Mouse (Mus musculus) testis, adult 2 months (tissue): ENCODE measurements around the gene B2m. TPM values are rescaled to one million over a fixed set of nuclear protein-coding genes. Genes with fewer than 3 reads are reported as not detected.
"Not testable (repeated sequence)": the region's sequence is repeated elsewhere in the genome, so short reads cannot be mapped to it uniquely, and the experiment has no call there.

Source experiments
- H3K27ac ChIP-seq: fragments of 200-500 bp; 2 replicates; pipeline ENCODE4 v1.5.1; 2012; ENCODE audit warnings: low read depth, low read length; ENCODE audit not compliant: control insufficient read depth, insufficient read depth
- H3K27me3 ChIP-seq: fragments of 200-500 bp; 2 replicates; pipeline ENCODE4 v1.6.1; 2012; ENCODE audit warnings: mild to moderate bottlenecking, low read length, moderate library complexity; ENCODE audit not compliant: control insufficient read depth, insufficient read depth
- H3K36me3 ChIP-seq: fragments of 200-500 bp; 2 replicates; pipeline ENCODE4 v1.6.1; 2012; ENCODE audit warnings: mild to moderate bottlenecking, low read length; ENCODE audit not compliant: control insufficient read depth, insufficient read depth
- H3K4me1 ChIP-seq: fragments of 200-500 bp; 2 replicates; pipeline ENCODE4 v1.6.1; 2012; ENCODE audit warnings: low read length; ENCODE audit not compliant: control insufficient read depth, insufficient read depth
- H3K4me3 ChIP-seq: fragments of 200-500 bp; 2 replicates; pipeline ENCODE4 v1.5.1; 2012; ENCODE audit warnings: low read depth, mild to moderate bottlenecking, low read length, moderate library complexity, mixed read lengths; ENCODE audit not compliant: control insufficient read depth
- CTCF ChIP-seq: fragments of 200-500 bp; IDR thresholded peaks from 2 replicates; pipeline ENCODE4 v1.5.1; 2012; ENCODE audit warnings: low read depth, mild to moderate bottlenecking, inconsistent platforms, low read length, moderate library complexity; ENCODE audit not compliant: control insufficient read depth, insufficient read depth, insufficient replicate concordance
- POLR2A ChIP-seq: fragments of 200-500 bp; IDR thresholded peaks from 2 replicates; pipeline ENCODE4 v1.6.1; 2012; ENCODE audit warnings: low read depth, mild to moderate bottlenecking, inconsistent platforms, low read length, moderate library complexity; ENCODE audit not compliant: control insufficient read depth
- polyA plus RNA-seq: library from polyadenylated mRNA; depleted of rRNA; stranded (reverse); fragments of >200 nt; gene quantifications from 2 replicates; pipeline ENCODE4 v1.2.3, GENCODE M21; 2012; rRNA removed

B2m gene
- polyA plus RNA-seq = 35.8 and 163 TPM in 2 replicates

- Histone ChIP-seq H3K4me1 (peaks cover 4% of the 10 kb centered on the region), H3K4me3 (peak within 1 kb of the TSS; percentile 95), H3K27me3 (no peaks in the 10 kb centered on the region), H3K36me3 (no peaks in the 10 kb centered on the region), H3K27ac (peak within 1 kb of the TSS; percentile 70)
- TF ChIP-seq POLR2A (peak; percentile 90), CTCF (no peak)
These were observed at the start of gene B2m for GRCm38 (mm10) chr2:122147508-122148241. B2m (plus strand) TSS chr2:122147686.

GRCm38 (mm10) chr2:122097686-122098085, 49.8 kb upstream of the B2m start:
- not testable (repeated sequence) for H3K4me1 ChIP-seq, H3K27me3 ChIP-seq, H3K27ac ChIP-seq, H3K4me3 ChIP-seq, H3K36me3 ChIP-seq

- peaks cover 2% of the 10 kb centered on the region for H3K36me3 ChIP-seq
- no peak; the same call in 1 of the 2 replicates for TF ChIP-seq CTCF
These were observed 45.4 kb upstream of the B2m start for GRCm38 (mm10) chr2:122102070-122102469.

DNA sequence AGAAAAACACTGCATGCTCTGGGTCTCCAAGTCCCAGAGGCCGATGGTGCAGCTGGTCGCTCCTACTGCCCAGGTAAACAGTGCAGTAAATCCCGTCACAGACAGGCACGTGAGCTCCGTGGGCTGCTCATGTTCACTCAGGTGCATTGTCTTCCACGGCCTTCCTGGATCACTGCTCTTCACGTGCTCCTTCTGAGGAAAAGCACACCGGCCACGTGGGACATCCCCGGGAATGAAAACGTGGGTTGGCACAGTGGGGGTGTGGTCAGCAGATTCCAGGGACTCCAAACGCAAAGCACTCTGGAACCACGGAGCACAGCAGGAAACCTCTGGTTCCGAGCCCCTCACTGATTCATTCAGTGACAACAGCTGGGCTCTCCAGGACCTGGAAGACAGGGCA, 39.4 kb upstream of the B2m start:
- Histone ChIP-seq H3K27ac (no peak overlapping the region), H3K27me3 (no peaks in the 10 kb centered on the region), H3K36me3 (peaks cover 2% of the 10 kb centered on the region), H3K4me3 (no peak overlapping the region), H3K4me1 (no peaks in the 10 kb centered on the region)
- no peak for TF ChIP-seq POLR2A

More at GRCm38 (mm10) chr2:122102070-122102469, 45.4 kb upstream of the B2m start:
- Histone ChIP-seq H3K27me3 (no peaks in the 10 kb centered on the region), H3K4me3 (no peak overlapping the region), H3K27ac (no peak overlapping the region), H3K4me1 (no peaks in the 10 kb centered on the region)

DNA sequence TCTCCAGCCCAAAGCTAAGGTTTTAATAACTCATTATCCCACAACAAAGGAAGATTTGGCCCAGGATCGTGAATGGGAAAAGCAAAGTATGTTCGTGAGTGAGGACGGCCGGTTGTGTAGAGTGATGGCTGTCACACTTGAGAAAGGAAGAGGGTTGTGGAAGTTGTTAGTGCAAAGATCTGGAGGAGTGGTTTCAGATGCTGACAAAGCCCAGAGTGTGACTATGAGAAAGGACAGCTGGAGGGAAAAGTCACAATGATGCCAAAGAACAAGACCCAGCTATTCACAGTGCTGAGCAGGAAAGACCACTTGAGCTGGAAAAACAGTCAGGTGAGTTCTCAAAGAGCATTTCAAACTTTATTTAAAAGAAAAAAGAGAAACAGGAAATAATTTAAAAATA, 37.8 kb upstream of the B2m start:
- TF ChIP-seq POLR2A (no peak), CTCF (no peak)
- no peaks in the 10 kb centered on the region for H3K27me3 ChIP-seq
- H3K4me1 ChIP-seq = no peaks in the 10 kb centered on the region
- H3K36me3 ChIP-seq = peaks cover 1% of the 10 kb centered on the region; the same call in 1 of the 2 replicates
- H3K27ac ChIP-seq = no peak overlapping the region
- no peak overlapping the region for H3K4me3 ChIP-seq

DNA sequence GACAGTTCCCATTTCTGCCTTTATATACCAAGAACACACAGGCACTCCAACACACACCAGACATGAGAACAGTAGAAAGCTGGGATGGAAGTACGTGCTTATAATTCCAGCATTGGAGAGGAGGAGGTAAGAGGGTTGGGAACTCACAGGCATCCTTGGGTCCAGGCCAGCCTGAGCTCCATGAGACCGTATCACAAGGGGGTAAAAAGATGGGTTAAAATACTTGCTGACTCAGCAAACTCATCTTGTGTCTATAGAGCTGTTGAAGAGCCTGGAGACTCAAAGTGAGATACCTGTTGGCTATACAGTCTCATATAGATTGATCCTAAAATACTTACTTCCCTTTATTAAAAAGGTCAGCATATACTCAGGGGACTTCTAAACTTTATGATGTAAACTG, 30.6 kb upstream of the B2m start:
- no peak overlapping the region for H3K27ac ChIP-seq
- TF ChIP-seq CTCF (no peak), POLR2A (no peak)
- H3K36me3 ChIP-seq = no peaks in the 10 kb centered on the region
- no peaks in the 10 kb centered on the region for H3K27me3 ChIP-seq
- H3K4me1 ChIP-seq = peaks cover 3% of the 10 kb centered on the region; the same call in 1 of the 2 replicates
- no peak overlapping the region for H3K4me3 ChIP-seq

DNA sequence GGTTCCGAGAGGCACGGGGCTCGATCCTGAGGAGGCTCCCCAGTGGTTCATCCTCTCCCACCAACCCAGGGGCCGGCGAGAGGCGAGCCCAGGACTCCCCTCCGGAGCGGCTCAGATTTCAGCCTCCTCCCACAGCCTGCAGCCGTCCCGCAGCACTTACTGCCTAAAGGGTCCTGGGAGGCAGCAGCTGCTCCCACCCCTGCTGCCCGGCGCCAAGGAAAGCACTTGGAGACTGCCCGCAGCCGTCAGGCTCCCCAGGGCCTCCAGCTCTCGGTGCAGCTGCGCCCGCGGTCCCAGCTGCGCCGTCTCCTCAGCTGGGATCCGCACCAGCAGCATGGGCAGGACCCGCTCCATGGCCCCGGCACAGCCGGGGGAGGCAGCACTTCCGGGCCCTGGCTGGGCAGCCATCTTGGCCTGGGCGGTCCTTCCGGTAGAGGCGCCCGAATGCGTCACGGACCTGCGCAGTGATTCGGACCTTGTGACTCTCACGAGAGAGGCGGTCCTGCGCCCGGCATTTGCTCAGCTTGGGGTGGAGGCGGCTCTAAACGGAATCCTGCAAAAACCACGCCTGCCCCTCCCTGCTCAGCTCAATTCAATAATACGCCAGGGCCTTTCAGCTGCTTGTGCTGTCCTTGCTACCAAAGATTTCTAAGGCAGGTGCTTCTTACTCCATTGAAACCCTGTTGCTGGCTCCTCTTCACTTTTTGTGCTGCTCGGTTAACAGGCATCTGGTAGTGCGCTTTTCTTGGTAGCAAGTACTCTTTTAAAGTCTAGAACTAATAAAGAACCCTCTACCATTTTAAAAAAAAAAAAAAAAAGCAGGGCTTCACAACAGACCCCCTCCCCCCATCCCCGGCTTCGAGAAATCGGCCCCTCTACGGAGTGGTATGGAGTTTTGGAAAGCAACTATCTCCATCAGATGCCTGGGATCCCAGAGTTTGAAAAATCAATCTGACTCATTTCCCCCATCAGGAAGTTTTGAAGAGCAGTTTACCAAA, 29.2 kb upstream of the B2m start, which contains the start of gene Spg11:
Gene Spg11, minus strand, starts transcription at position 426 of the 998 bp plus-strand sequence.
- TF ChIP-seq CTCF = no peak
- peak; percentile 96 for TF ChIP-seq POLR2A
- H3K36me3 ChIP-seq = no peaks in the 10 kb centered on the region
- peak within 1 kb of the TSS; percentile 99 for H3K4me3 ChIP-seq
- peaks cover 3% of the 10 kb centered on the region; the same call in 1 of the 2 replicates for H3K4me1 ChIP-seq
- H3K27me3 ChIP-seq = no peaks in the 10 kb centered on the region
- peak within 1 kb of the TSS; percentile 89 for H3K27ac ChIP-seq
